Mouse (Mus musculus) inflammation-experienced regulatory T-cells (primary cell): ENCODE results near the gene Prp2. TPM values are rescaled to one million over a fixed set of nuclear protein-coding genes. Genes with fewer than 3 reads are reported as not detected.

Source experiments
- polyA plus RNA-seq, 2 experiments: library from polyadenylated mRNA; unstranded; fragments of 100-300 nt; shearing (Covaris generic); gene quantifications; one replicate each; pipeline ENCODE4 v1.2.1; 2017

The Prp2 gene
- not detected for polyA plus RNA-seq

DNA sequence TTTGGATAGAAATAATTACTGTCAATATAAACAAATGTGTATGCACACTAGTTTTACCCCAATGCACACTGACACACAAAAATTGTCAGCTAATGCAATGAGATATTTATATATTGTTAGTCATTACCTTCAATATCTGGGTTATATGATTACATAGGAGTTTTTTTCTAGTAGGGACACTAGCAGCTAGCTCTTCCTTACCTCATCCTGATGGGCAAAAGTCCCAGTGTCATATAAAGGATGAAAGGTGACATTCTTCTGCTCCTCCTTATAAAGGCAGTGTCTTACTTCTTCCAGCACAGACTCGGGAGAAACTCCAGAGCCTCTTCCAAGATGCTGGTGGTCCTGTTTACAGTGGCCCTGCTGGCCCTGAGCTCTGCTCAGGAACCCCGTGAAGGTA, at the start of gene Prp2:
Gene Prp2, plus strand, starts transcription at position 301 of the 400 bp plus-strand sequence.

DNA sequence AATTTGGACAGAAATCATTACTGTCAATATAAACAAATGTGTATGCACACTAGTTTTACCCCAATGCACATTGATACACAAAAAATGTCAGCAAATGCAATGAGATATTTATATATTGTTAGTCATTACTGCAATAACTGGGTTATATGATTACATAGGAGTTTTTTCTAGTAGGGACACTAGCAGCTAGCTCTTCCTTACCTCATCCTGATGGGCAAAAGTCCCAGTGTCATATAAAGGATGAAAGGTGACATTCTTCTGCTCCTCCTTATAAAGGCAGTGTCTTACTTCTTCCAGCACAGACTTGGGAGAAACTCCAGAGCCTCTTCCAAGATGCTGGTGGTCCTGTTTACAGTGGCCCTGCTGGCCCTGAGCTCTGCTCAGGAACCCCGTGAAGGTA, 26.2 kb upstream of the Prp2 start, which contains the start of gene Prh1:
Gene Prh1, plus strand, starts transcription at position 301 of the 400 bp plus-strand sequence.

Other genes with a start within 250 kb of the Prp2 start
- 1 to 10 TPM in 1 of 2 experiments, not detected in 1; 6.5 TPM for gene Gm8882, start 231.8 kb upstream of the Prp2 start, polyA plus RNA-seq
- gene Prh1, start 26.1 kb upstream of the Prp2 start, polyA plus RNA-seq = not detected
- 1 to 10 TPM in 1 of 2 experiments, not detected in 1; 1.8 TPM for gene A630073D07Rik, start 55.6 kb downstream of the Prp2 start, polyA plus RNA-seq
- gene Tas2r120, start 61.0 kb downstream of the Prp2 start, polyA plus RNA-seq = not detected
- gene Tas2r121, start 105.1 kb downstream of the Prp2 start, polyA plus RNA-seq = not detected
- gene Tas2r122, start 116.0 kb downstream of the Prp2 start, polyA plus RNA-seq = under 1 TPM in 1 of 2 experiments, not detected in 1; 0.23 TPM
- not detected for gene Tas2r115, start 142.1 kb downstream of the Prp2 start, polyA plus RNA-seq
- gene Tas2r124, start 158.8 kb downstream of the Prp2 start, polyA plus RNA-seq = not detected
- gene Tas2r102, start 166.2 kb downstream of the Prp2 start, polyA plus RNA-seq = not detected
- not detected for gene Tas2r136, start 182.2 kb downstream of the Prp2 start, polyA plus RNA-seq
- under 1 TPM in 1 of 2 experiments, not detected in 1; 0.73 TPM for gene Tas2r117, start 206.9 kb downstream of the Prp2 start, polyA plus RNA-seq